Mouse (Mus musculus): ENCODE results near the gene Gm49361. TPM values are rescaled to one million over a fixed set of nuclear protein-coding genes. Genes with fewer than 3 reads are reported as not detected.

Gene Gm49361
- total and polyA plus RNA-seq, 3 experiments: not detected

GRCm38 (mm10) chr14:57609816-57610329 is 136.0 kb downstream of the Gm49361 start:
- Histone ChIP-seq H3K9ac (ENCODE audit: insufficient read depth, low read depth) (no peak overlapping the region), H3K36me3 (replicated peaks in 1 of 2; ENCODE audit: control insufficient read depth in 1 of 2, insufficient read depth in 1 of 2, low read length in 1 of 2) (peaks cover 13 to 51% of the 10 kb centered on the region in 2 experiments), H3K4me1 (ENCODE audit: control insufficient read depth in 1 of 2, insufficient read depth in 2 of 2) (peaks cover 0 to 51% of the 10 kb centered on the region in 2 experiments; a peak in 3 of 4 replicates), H3K27me3 (replicated peaks) (no peaks in the 10 kb centered on the region), H3K4me2 (ENCODE audit: insufficient read depth, low read depth, poor library complexity, severe bottlenecking) (no peak overlapping the region), H3K9me3 (replicated peaks; ENCODE audit: low read length) (no peaks in the 10 kb centered on the region), H3K27ac (ENCODE audit: insufficient read depth, low read depth) (no peak overlapping the region), H3K79me2 (replicated peaks; ENCODE audit: control insufficient read depth, extremely low read depth, insufficient read depth, poor library complexity, severe bottlenecking) (peaks cover 6% of the 10 kb centered on the region; the same call in 1 of the 2 replicates), H3K4me3 (replicated peaks in 1 of 3; ENCODE audit: low read depth in 2 of 3, low read length in 2 of 3, poor library complexity in 1 of 3) (no peak overlapping the region)
- dilution Hi-C loops (cut with MboI; ENCODE audit: extremely low pct_ligation_motif_present, extremely low pct_unique_long_range_greater_than_20kb, low sequenced_read_pairs) (no loop called here), in situ Hi-C loops (cut with MboI; ENCODE audit: low pct_ligation_motif_present, low pct_unique_long_range_greater_than_20kb, low sequenced_read_pairs) (no loop called here)
- no peak for DNase-seq (ENCODE audit: extremely low read depth)
- TF ChIP-seq NELFE (IDR thresholded peaks at IDR 0.05; ENCODE audit: low read depth, low read length): no peak
- no peak for TF ChIP-seq ELF1 (IDR thresholded peaks at IDR 0.05; ENCODE audit: low read depth, low read length)
- no peak for TF ChIP-seq TBP (conservative IDR thresholded peaks at IDR 0.05; ENCODE audit: low read depth, low read length)
- no peak for TF ChIP-seq JUN (IDR thresholded peaks at IDR 0.05; ENCODE audit: insufficient read depth, low read depth, low read length)
- TF ChIP-seq MAFK (IDR thresholded peaks at IDR 0.05; ENCODE audit: insufficient replicate concordance, low read length): no peak
- no peak for TF ChIP-seq RCOR1 (conservative IDR thresholded peaks at IDR 0.05; ENCODE audit: low read depth, low read length)
- no peak for TF ChIP-seq BHLHE40 (IDR thresholded peaks at IDR 0.05; ENCODE audit: low read depth, low read length)
- no peak for TF ChIP-seq POLR2A (IDR thresholded peaks at IDR 0.05; ENCODE audit: low read depth, low read length)
- no peak for TF ChIP-seq MEF2A (IDR thresholded peaks at IDR 0.05; ENCODE audit: borderline replicate concordance, low read depth, low read length)

GRCm38 (mm10) chr14:57607500-57607899 is 138.4 kb downstream of the Gm49361 start:
- H3K4me2 ChIP-seq (ENCODE audit: insufficient read depth, low read depth, poor library complexity, severe bottlenecking): no peak overlapping the region
- dilution Hi-C loops (cut with MboI; ENCODE audit: extremely low pct_ligation_motif_present, extremely low pct_unique_long_range_greater_than_20kb, low sequenced_read_pairs) (no loop called here), in situ Hi-C loops (cut with MboI; ENCODE audit: low pct_ligation_motif_present, low pct_unique_long_range_greater_than_20kb, low sequenced_read_pairs) (no loop called here)
- H3K36me3 ChIP-seq (replicated peaks in 1 of 2; ENCODE audit: control insufficient read depth in 1 of 2, insufficient read depth in 1 of 2, low read length in 1 of 2): peaks cover 21 to 70% of the 10 kb centered on the region in 2 experiments
- DNase-seq (ENCODE audit: extremely low read depth): no peak
- peaks cover 0 to 30% of the 10 kb centered on the region in 2 experiments; a peak in 2 of 4 replicates for H3K4me1 ChIP-seq (ENCODE audit: control insufficient read depth in 1 of 2, insufficient read depth in 2 of 2)
- peaks cover 6% of the 10 kb centered on the region; the same call in 1 of the 2 replicates for H3K79me2 ChIP-seq (replicated peaks; ENCODE audit: control insufficient read depth, extremely low read depth, insufficient read depth, poor library complexity, severe bottlenecking)
- H3K27me3 ChIP-seq (replicated peaks): no peaks in the 10 kb centered on the region
- no peak overlapping the region for H3K4me3 ChIP-seq (replicated peaks in 1 of 3; ENCODE audit: low read depth in 2 of 3, low read length in 2 of 3, poor library complexity in 1 of 3)
- H3K27ac ChIP-seq (ENCODE audit: insufficient read depth, low read depth): no peak overlapping the region
- no peak overlapping the region for H3K9ac ChIP-seq (ENCODE audit: insufficient read depth, low read depth)
- TF ChIP-seq RCOR1 (conservative IDR thresholded peaks at IDR 0.05; ENCODE audit: low read depth, low read length): no peak
- TF ChIP-seq TCF12 (IDR thresholded peaks at IDR 0.05; ENCODE audit: low read depth, low read length): no peak
- no peak for TF ChIP-seq NELFE (IDR thresholded peaks at IDR 0.05; ENCODE audit: low read depth, low read length)
- TF ChIP-seq ELF1 (IDR thresholded peaks at IDR 0.05; ENCODE audit: low read depth, low read length): no peak
- TF ChIP-seq CHD2 (IDR thresholded peaks at IDR 0.05; ENCODE audit: low read length): no peak
- TF ChIP-seq ETS1 (conservative IDR thresholded peaks at IDR 0.05; ENCODE audit: low read depth, low read length): no peak
- TF ChIP-seq MEF2A (IDR thresholded peaks at IDR 0.05; ENCODE audit: borderline replicate concordance, low read depth, low read length): no peak
- no peak for TF ChIP-seq MAX (IDR thresholded peaks at IDR 0.05; ENCODE audit: low read length)
- no peak for TF ChIP-seq CTCF (conservative IDR thresholded peaks at IDR 0.05 in 1 of 2, IDR thresholded peaks at IDR 0.05 in 1 of 2; ENCODE audit: low read depth in 2 of 2, low read length in 2 of 2)
- no peak for TF ChIP-seq SIN3A (IDR thresholded peaks at IDR 0.05; ENCODE audit: low read length)
- no peak for TF ChIP-seq SMC3 (IDR thresholded peaks at IDR 0.05; ENCODE audit: low read depth, low read length)
- no peak for TF ChIP-seq ZKSCAN1 (IDR thresholded peaks at IDR 0.05; ENCODE audit: borderline replicate concordance, low read depth, low read length)
- TF ChIP-seq TBP (conservative IDR thresholded peaks at IDR 0.05; ENCODE audit: low read depth, low read length): no peak
- no peak for TF ChIP-seq IRF4 (IDR thresholded peaks at IDR 0.05; ENCODE audit: low read depth, low read length)
- TF ChIP-seq MAFK (IDR thresholded peaks at IDR 0.05; ENCODE audit: insufficient replicate concordance, low read length): no peak
- no peak for TF ChIP-seq PAX5 (IDR thresholded peaks at IDR 0.05; ENCODE audit: low read length)
- TF ChIP-seq MYC (IDR thresholded peaks at IDR 0.05; ENCODE audit: low read depth, low read length): no peak
- TF ChIP-seq E2F4 (IDR thresholded peaks at IDR 0.05; ENCODE audit: insufficient replicate concordance, low read depth, low read length): no peak
- no peaks in the 10 kb centered on the region for H3K9me3 ChIP-seq (replicated peaks; ENCODE audit: low read length)
